Comparison of ENCODE assay signal across 10 mouse cellular contexts in genomic region chr11:95402196-95402595, GRCm38 (mm10). TPM values are rescaled to one million over a fixed set of nuclear protein-coding genes. Genes with fewer than 3 reads are reported as not detected.
DNase-seq lines count a peak whose midpoint lies in the region; ATAC-seq and TF ChIP-seq lines count a peak whose summit lies in the region.
"Had no signal": no experiment of that assay in that cellular context is flagged by ENCODE, and none has a peak within 500 bp of the region (broad histone marks: within the 10 kb centered on the region; RNA-seq: fewer than 3 reads in every experiment).

No protein-coding gene starts in this region.

- 21% methylated on average over 5 of the region's 5 CpGs for WGBS in forebrain, embryonic 15.5 days
- WGBS in forebrain, embryonic 12.5 days, result 19% methylated on average over 5 of the region's 5 CpGs
- WGBS in embryonic facial prominence, embryonic 10.5 days, result 16% methylated on average over 5 of the region's 5 CpGs

- H3K27me3 ChIP-seq in forebrain, embryonic 15.5 days, result no peaks in the 10 kb centered on the region
- H3K27me3 ChIP-seq in forebrain, embryonic 12.5 days, result peaks cover 10% of the 10 kb centered on the region; the same call in 1 of the 2 replicates
- H3K27me3 ChIP-seq in testis, adult 2 months (ENCODE audit: control insufficient read depth, insufficient read depth, low read length), result no peaks in the 10 kb centered on the region
- H3K27me3 ChIP-seq in embryonic facial prominence, embryonic 10.5 days (replicated peaks; ENCODE audit: low read depth, poor library complexity, severe bottlenecking), result peaks cover 18% of the 10 kb centered on the region

- no peaks in the 10 kb centered on the region for H3K36me3 ChIP-seq in forebrain, embryonic 15.5 days
- H3K36me3 ChIP-seq in forebrain, embryonic 12.5 days (replicated peaks), result no peaks in the 10 kb centered on the region
- H3K36me3 ChIP-seq in testis, adult 2 months (ENCODE audit: control insufficient read depth, insufficient read depth, low read length), result no peaks in the 10 kb centered on the region
- no peaks in the 10 kb centered on the region for H3K36me3 ChIP-seq in embryonic facial prominence, embryonic 10.5 days (replicated peaks)
- H3K36me3 ChIP-seq: embryonic facial prominence, embryonic 13.5 days had no signal

- no peak for TF ChIP-seq CTCF in testis, adult 2 months (IDR thresholded peaks at IDR 0.05; ENCODE audit: control insufficient read depth, insufficient read depth, insufficient replicate concordance, low read depth, low read length)

- ATAC-seq in forebrain, embryonic 15.5 days (replicated peaks), result no peak
- no peak for ATAC-seq in forebrain, embryonic 12.5 days (ENCODE audit: low FRiP score)

- no peak overlapping the region for H3K4me2 ChIP-seq in forebrain, embryonic 15.5 days (replicated peaks)
- no peak overlapping the region for H3K4me2 ChIP-seq in forebrain, embryonic 12.5 days
- H3K4me2 ChIP-seq: embryonic facial prominence, embryonic 13.5 days had no signal

- H3K4me3 ChIP-seq in forebrain, embryonic 15.5 days, result no peak overlapping the region
- no peak overlapping the region for H3K4me3 ChIP-seq in forebrain, embryonic 12.5 days (replicated peaks)
- H3K4me3 ChIP-seq in testis, adult 2 months (ENCODE audit: control insufficient read depth, low read depth, low read length), result no peak overlapping the region
- H3K4me3 ChIP-seq in embryonic facial prominence, embryonic 10.5 days, result no peak overlapping the region
- H3K4me3 ChIP-seq: embryonic facial prominence, embryonic 13.5 days had no signal

- H3K4me1 ChIP-seq in forebrain, embryonic 15.5 days, result peaks cover 34% of the 10 kb centered on the region
- peaks cover 12% of the 10 kb centered on the region; the same call in 1 of the 2 replicates for H3K4me1 ChIP-seq in forebrain, embryonic 12.5 days
- peaks cover 2% of the 10 kb centered on the region; the same call in 1 of the 2 replicates for H3K4me1 ChIP-seq in testis, adult 2 months (ENCODE audit: control insufficient read depth, insufficient read depth, low read length)
- peaks cover 28% of the 10 kb centered on the region for H3K4me1 ChIP-seq in embryonic facial prominence, embryonic 10.5 days

- DNase-seq in testis, postnatal 14 days (ENCODE audit: low spot score), result no peak
- peak; percentile 32 for DNase-seq in embryonic facial prominence, embryonic 10.5 days (ENCODE audit: low spot score)
- no peak for DNase-seq in natural killer cell, adult 2 months (ENCODE audit: low spot score in 2 of 2)
- no peak for DNase-seq in urinary bladder, postnatal 4 days (ENCODE audit: low spot score in 2 of 2)
- no peak for DNase-seq in urinary bladder, postnatal 14 days (ENCODE audit: low spot score)
- DNase-seq: B cell, adult 2 months had no signal

- no peaks in the 10 kb centered on the region for H3K9me3 ChIP-seq in forebrain, embryonic 15.5 days
- no peaks in the 10 kb centered on the region for H3K9me3 ChIP-seq in forebrain, embryonic 12.5 days
- H3K9me3 ChIP-seq in embryonic facial prominence, embryonic 10.5 days, result no peaks in the 10 kb centered on the region
- H3K9me3 ChIP-seq: embryonic facial prominence, embryonic 13.5 days had no signal

- 0 out of 2 replicates have a peak overlapping the region, but pooled peaks have one; percentile 27 for H3K27ac ChIP-seq in forebrain, embryonic 15.5 days (replicated peaks)
- H3K27ac ChIP-seq in forebrain, embryonic 12.5 days, result no peak overlapping the region
- peak overlapping the region; percentile 68 for H3K27ac ChIP-seq in testis, adult 2 months (ENCODE audit: control insufficient read depth, insufficient read depth, low read depth, low read length)
- H3K27ac ChIP-seq in embryonic facial prominence, embryonic 10.5 days (replicated peaks), result peak overlapping the region; percentile 59
- H3K27ac ChIP-seq: embryonic facial prominence, embryonic 13.5 days had no signal

- no peak for TF ChIP-seq POLR2A in testis, adult 2 months (IDR thresholded peaks at IDR 0.05; ENCODE audit: control insufficient read depth, low read depth, low read length)

- no peak overlapping the region for H3K9ac ChIP-seq in forebrain, embryonic 15.5 days (replicated peaks)
- H3K9ac ChIP-seq in forebrain, embryonic 12.5 days, result no peak overlapping the region
- H3K9ac ChIP-seq: embryonic facial prominence, embryonic 13.5 days had no signal

RNA-seq across cellular contexts. Expression of gene Spop, which starts 11.7 kb away (rescaled TPM):
- 221 and 226 TPM in 2 replicates for polyA plus RNA-seq in forebrain, embryonic 15.5 days (2015; fragmentation: Nextera tagmentation; extraction: Ambion mirVana)
- 193 and 211 TPM in 2 replicates for polyA plus RNA-seq in forebrain, embryonic 12.5 days (2016; fragmentation: Nextera tagmentation; extraction: Ambion mirVana)
- polyA plus RNA-seq in testis, adult 2 months (2012; rRNA removed), result 17.9 and 19.6 TPM in 2 replicates
- 135 TPM in 2 replicates for polyA plus RNA-seq in embryonic facial prominence, embryonic 10.5 days (2016; fragmentation: Nextera tagmentation; extraction: Ambion mirVana)

RNA-seq across cellular contexts. Expression of gene Slc35b1, which starts 17.7 kb away (rescaled TPM):
- polyA plus RNA-seq in forebrain, embryonic 15.5 days (2015; fragmentation: Nextera tagmentation; extraction: Ambion mirVana), result 150 and 155 TPM in 2 replicates
- polyA plus RNA-seq in forebrain, embryonic 12.5 days (2016; fragmentation: Nextera tagmentation; extraction: Ambion mirVana), result 126 TPM in 2 replicates
- 45.4 and 48.5 TPM in 2 replicates for polyA plus RNA-seq in testis, adult 2 months (2012; rRNA removed)
- polyA plus RNA-seq in embryonic facial prominence, embryonic 10.5 days (2016; fragmentation: Nextera tagmentation; extraction: Ambion mirVana), result 116 and 122 TPM in 2 replicates
